Mouse (Mus musculus) large intestine, adult 2 months (tissue): ENCODE data around the gene Myt1l. TPM values are rescaled to one million over a fixed set of nuclear protein-coding genes. Genes with fewer than 3 reads are reported as not detected.

Experiments
- DNase-seq: peaks from one replicate; pipeline ENCODE4 v3.0.0-alpha.2; 2012; ENCODE audit warnings: low read depth, low spot score
- whole genome bisulfite sequencing: fragments of 180-500 bp; shearing (Covaris S2); methylation state at CpG from one replicate; pipeline ENCODE4 v1.1.7; 2018; 5-methylcytosine and 5-hydroxymethylcytosine counted together
- polyA plus RNA-seq: library from polyadenylated mRNA; depleted of rRNA; stranded (reverse); fragments of >200 nt; gene quantifications from 2 replicates; pipeline ENCODE4 v1.2.3, GENCODE M21; 2012; rRNA removed

Gene Myt1l
- 0.04 and 0.07 TPM in 2 replicates for polyA plus RNA-seq

- DNase-seq, result no peak
- WGBS, result 46% methylated on average over 13 of the region's 13 CpGs
Measured at GRCm38 (mm10) chr12:29528031-29528771, at the start of gene Myt1l. TSS of gene Myt1l (plus strand) at chr12:29528384.

- WGBS, result 72% methylated on average over 10 of the region's 10 CpGs
- no peak for DNase-seq
Measured at GRCm38 (mm10) chr12:29486424-29487035, 41.7 kb upstream of the Myt1l start.

- no peak for DNase-seq
- WGBS, result 20% methylated on average over 6 of the region's 6 CpGs
Measured at GRCm38 (mm10) chr12:29526236-29526644, 1.9 kb upstream of the Myt1l start.

GRCm38 (mm10) chr12:29527048-29527761 is 979 bp upstream of the Myt1l start:
- DNase-seq, result no peak
- 11% methylated on average over 27 of the region's 27 CpGs for WGBS

GRCm38 (mm10) chr12:29530241-29530725 is 2.1 kb downstream of the Myt1l start:
- no peak for DNase-seq
- 14% methylated on average over 6 of the region's 6 CpGs for WGBS

- DNase-seq, result no peak
- 86% methylated on average over 7 of the region's 7 CpGs for WGBS
Measured at GRCm38 (mm10) chr12:29530823-29531222, 2.6 kb downstream of the Myt1l start.

- DNase-seq, result no peak
- 28% methylated on average over 14 of the region's 14 CpGs for WGBS
Measured at GRCm38 (mm10) chr12:29533071-29533876, 5.1 kb downstream of the Myt1l start.

- WGBS, result 15% methylated on average over 6 of the region's 6 CpGs
- DNase-seq, result no peak
Measured at GRCm38 (mm10) chr12:29534326-29534725, 6.1 kb downstream of the Myt1l start.

- no peak for DNase-seq
- WGBS, result 4% methylated on average over 25 of the region's 25 CpGs
Measured at GRCm38 (mm10) chr12:29534761-29535300, 6.6 kb downstream of the Myt1l start.

- WGBS, result 57% methylated on average over 5 of the region's 5 CpGs
- DNase-seq, result no peak
Measured at GRCm38 (mm10) chr12:29537916-29538315, 9.7 kb downstream of the Myt1l start.

- 63% methylated on average over 11 of the region's 11 CpGs for WGBS
- DNase-seq, result no peak
Measured at GRCm38 (mm10) chr12:29538456-29538855, 10.3 kb downstream of the Myt1l start.

- DNase-seq, result no peak
- 54% methylated on average over 5 of the region's 5 CpGs for WGBS
Measured at GRCm38 (mm10) chr12:29539106-29539505, 10.9 kb downstream of the Myt1l start.

GRCm38 (mm10) chr12:29540741-29541140 is 12.6 kb downstream of the Myt1l start:
- 72% methylated on average over 5 of the region's 5 CpGs for WGBS
- no peak for DNase-seq

- WGBS, result 18% methylated on average over 3 of the region's 3 CpGs
- DNase-seq, result no peak
Measured at GRCm38 (mm10) chr12:29546073-29546472, 17.9 kb downstream of the Myt1l start.

GRCm38 (mm10) chr12:29547112-29547511 is 18.9 kb downstream of the Myt1l start:
- DNase-seq, result no peak
- 63% methylated on average over 5 of the region's 5 CpGs for WGBS

- DNase-seq, result no peak
- WGBS, result 58% methylated on average over 6 of the region's 6 CpGs
Measured at GRCm38 (mm10) chr12:29547755-29548154, 19.6 kb downstream of the Myt1l start.

- DNase-seq, result no peak
- WGBS, result 67% methylated on average over 7 of the region's 7 CpGs
Measured at GRCm38 (mm10) chr12:29553138-29553537, 25.0 kb downstream of the Myt1l start.

GRCm38 (mm10) chr12:29555718-29556117 is 27.5 kb downstream of the Myt1l start:
- WGBS, result 63% methylated on average over 4 of the region's 4 CpGs
- no peak for DNase-seq

GRCm38 (mm10) chr12:29556408-29556807 is 28.2 kb downstream of the Myt1l start:
- DNase-seq, result no peak

More at GRCm38 (mm10) chr12:29556408-29556807, 28.2 kb downstream of the Myt1l start:
- WGBS, result 48% methylated on average over 3 of the region's 3 CpGs
